Mouse (Mus musculus): ENCODE measurements around the gene Ly6g6e. TPM values are rescaled to one million over a fixed set of nuclear protein-coding genes. Genes with fewer than 3 reads are reported as not detected.

The Ly6g6e gene
- polyA plus RNA-seq, 1 experiment from 2014 or later = 0.76 TPM

DNA sequence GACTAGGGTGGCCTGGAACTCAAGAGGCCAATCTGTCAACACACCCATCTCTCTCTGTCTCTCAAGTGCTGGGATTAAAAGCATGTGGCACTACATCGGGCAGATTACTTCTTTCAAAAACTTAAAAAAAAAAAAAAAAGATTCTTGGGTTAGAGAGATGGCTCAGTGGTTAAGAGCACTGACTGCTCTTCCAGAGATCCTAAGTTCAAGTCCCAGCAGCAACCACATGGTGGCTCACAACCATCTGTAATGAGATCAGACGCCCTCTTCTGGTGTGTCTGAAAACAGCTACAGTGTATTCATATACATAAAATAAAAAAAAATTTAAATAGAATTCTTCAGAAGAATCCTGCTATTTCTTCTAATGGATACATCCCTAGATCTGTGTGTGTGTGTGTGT is 11.4 kb downstream of the Ly6g6e start:
- Histone ChIP-seq H3K27ac (no peak overlapping the region), H3K9me3 (no peaks in the 10 kb centered on the region), H3K4me3 (no peak overlapping the region), H3K4me1 (replicated peaks) (peaks cover 18% of the 10 kb centered on the region), H3K36me3 (peaks cover 27% of the 10 kb centered on the region), H3K27me3 (ENCODE audit: insufficient read depth, poor library complexity, severe bottlenecking) (no peaks in the 10 kb centered on the region)
- DNase-seq (ENCODE audit: low spot score) = no peak
- 55% methylated on average over 2 of the region's 2 CpGs for WGBS

DNA sequence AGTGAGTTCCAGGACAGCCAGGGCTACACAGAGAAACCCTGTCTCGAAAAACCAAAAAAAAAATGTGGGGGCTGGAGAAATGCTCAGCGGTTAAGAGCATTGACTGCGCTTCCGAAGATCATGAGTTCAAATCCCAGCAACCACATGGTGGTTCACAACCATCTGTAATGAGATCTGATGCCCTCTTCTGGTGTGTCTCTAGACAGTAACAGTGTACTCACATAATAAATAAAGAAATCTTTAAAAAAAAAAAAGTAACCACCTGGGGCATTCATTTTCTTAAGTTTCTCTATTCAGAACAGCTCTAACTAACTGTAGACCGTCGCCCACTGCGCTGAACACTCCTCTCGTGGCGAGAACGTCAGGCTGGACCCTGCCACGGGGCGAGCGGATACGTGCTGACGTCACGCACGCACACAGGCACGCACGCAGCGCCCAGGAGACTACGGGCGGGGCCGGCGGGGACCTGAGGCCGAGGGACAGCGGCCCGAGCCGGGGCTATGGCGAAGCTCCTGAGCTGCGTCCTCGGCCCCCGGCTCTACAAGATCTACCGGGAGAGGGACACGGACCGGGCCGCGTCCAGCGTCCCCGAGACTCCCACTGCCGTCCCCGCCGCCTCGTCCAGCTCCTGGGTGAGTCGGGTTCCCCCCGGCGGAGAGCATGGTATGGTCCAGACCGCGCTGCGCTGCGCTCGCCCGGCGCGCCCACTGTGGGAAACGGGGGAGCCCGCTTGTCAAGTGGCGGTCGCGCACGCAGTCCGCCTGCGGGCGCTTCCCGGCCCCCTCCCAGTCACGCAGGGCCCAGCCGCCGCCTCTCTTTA is 12.3 kb downstream of the Ly6g6e start, which contains the start of gene Abhd16a:
Gene Abhd16a (plus strand): TSS at position 439 of the 820 bp plus-strand sequence.
- Histone ChIP-seq H3K36me3 (peaks cover 35% of the 10 kb centered on the region), H3K27ac (peak within 1 kb of the TSS; percentile 99), H3K4me3 (peak within 1 kb of the TSS; percentile 76), H3K27me3 (ENCODE audit: insufficient read depth, poor library complexity, severe bottlenecking) (no peaks in the 10 kb centered on the region), H3K9me3 (no peaks in the 10 kb centered on the region), H3K4me1 (replicated peaks) (peaks cover 18% of the 10 kb centered on the region)
- WGBS = 2% methylated on average over 67 of the region's 67 CpGs
- peak; percentile 92 for DNase-seq (ENCODE audit: low spot score)

DNA sequence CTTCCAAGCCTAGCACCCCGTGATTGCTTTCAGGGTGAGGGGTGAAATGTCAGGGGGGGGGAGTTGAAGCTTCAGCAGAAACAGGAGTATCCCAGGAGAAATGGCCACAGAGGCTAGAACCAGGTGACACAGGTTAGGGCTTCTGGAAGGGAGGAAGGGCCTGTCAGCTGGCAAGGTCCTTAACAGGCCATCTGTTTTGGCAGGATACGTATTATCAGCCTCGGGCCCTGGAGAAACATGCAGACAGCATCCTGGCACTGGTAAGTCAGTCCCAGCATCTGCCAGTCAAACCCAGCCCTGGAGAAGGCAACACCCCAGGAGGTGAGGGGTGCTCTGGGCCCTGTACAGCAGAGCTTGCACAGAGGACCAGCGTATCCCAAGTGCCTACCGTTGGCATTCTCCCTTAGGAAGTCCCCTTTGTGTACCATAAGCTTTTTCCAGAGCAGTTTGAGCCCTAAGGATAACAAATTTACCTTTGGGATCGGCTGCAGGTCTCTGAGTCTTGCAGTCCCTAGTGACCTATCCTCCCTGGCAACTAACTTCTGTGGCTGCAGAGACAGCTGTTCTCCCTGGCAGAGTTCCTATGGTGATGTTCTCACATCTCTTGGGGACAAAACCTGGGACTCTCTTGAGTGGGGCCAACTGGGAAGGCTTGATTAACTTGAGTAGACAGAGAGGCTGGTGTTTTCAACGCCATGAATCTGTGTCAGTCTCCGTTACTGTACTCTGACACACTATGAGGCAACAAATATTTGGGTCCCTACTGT is 13.6 kb downstream of the Ly6g6e start:
- Histone ChIP-seq H3K4me1 (replicated peaks) (peaks cover 18% of the 10 kb centered on the region), H3K4me3 (peak overlapping the region; percentile 76), H3K27me3 (ENCODE audit: insufficient read depth, poor library complexity, severe bottlenecking) (no peaks in the 10 kb centered on the region), H3K27ac (peak overlapping the region; percentile 99), H3K36me3 (peaks cover 47% of the 10 kb centered on the region), H3K9me3 (no peaks in the 10 kb centered on the region)
- no peak for DNase-seq (ENCODE audit: low spot score)
- WGBS = 76% methylated on average over 8 of the region's 8 CpGs

- 88% methylated on average over 14 of the region's 14 CpGs for WGBS
- no peaks in the 10 kb centered on the region for H3K27me3 ChIP-seq (ENCODE audit: insufficient read depth, poor library complexity, severe bottlenecking)
- peaks cover 68% of the 10 kb centered on the region for H3K36me3 ChIP-seq
- no peak overlapping the region for H3K4me3 ChIP-seq
- DNase-seq (ENCODE audit: low spot score) = no peak
- peaks cover 18% of the 10 kb centered on the region for H3K4me1 ChIP-seq (replicated peaks)
- H3K27ac ChIP-seq = no peak overlapping the region
- H3K9me3 ChIP-seq = no peaks in the 10 kb centered on the region
These were observed 15.9 kb downstream of the Ly6g6e start for GRCm38 (mm10) chr17:35092403-35093198.

DNA sequence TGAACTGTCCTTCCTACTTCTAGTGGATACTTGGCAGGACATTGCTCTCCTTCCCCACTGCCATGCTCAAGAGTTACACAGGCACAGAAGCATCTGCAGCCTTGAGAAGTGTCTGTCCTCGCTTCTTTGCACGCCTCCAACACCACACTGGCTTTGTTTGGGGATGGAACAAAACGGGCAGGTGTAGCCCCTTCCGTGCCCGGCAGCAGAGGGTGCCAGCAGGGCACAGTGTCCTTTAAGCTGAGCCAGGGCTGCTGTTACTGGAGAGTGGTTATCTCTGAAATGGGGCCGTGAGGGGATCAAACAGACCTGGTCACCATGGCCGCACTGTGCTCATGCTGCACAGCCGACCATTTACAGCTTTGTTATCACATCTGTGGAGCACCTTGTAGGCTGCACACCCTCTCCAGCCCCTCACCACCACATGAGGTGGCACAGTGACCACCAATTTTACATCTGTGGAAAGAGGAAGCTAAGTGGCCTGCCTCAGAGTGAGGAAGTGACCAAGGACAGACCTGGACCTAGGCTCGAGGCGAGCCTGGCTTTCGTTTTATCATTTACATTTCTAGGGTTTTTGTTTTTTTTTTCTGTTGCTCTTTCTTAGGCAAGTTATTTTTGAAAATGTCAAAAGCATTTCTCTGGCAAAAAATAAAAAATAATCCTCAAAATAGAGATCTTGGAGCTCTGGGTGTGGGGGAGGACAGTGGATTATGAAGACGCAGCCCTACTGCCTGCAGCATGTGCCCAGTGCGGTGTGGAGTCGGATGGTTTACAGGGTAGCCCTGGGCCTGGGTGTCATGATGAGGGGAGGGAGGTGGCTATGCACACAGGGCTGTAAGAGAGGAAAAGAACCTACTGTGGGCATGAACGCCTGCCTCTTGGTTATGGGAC is 18.0 kb downstream of the Ly6g6e start:
- no peak for DNase-seq (ENCODE audit: low spot score)
- Histone ChIP-seq H3K27ac (no peak overlapping the region), H3K4me1 (replicated peaks) (peaks cover 13% of the 10 kb centered on the region), H3K27me3 (ENCODE audit: insufficient read depth, poor library complexity, severe bottlenecking) (no peaks in the 10 kb centered on the region), H3K36me3 (peaks cover 89% of the 10 kb centered on the region), H3K4me3 (no peak overlapping the region), H3K9me3 (no peaks in the 10 kb centered on the region)
- WGBS = 93% methylated on average over 15 of the region's 15 CpGs

GRCm38 (mm10) chr17:35096597-35096996 is 19.9 kb downstream of the Ly6g6e start:
- 88% methylated on average over 12 of the region's 12 CpGs for WGBS
- H3K27ac ChIP-seq = no peak overlapping the region
- DNase-seq (ENCODE audit: low spot score) = no peak
- no peaks in the 10 kb centered on the region for H3K27me3 ChIP-seq (ENCODE audit: insufficient read depth, poor library complexity, severe bottlenecking)
- no peaks in the 10 kb centered on the region for H3K9me3 ChIP-seq
- no peaks in the 10 kb centered on the region for H3K4me1 ChIP-seq (replicated peaks)
- H3K4me3 ChIP-seq = 0 out of 2 replicates have a peak overlapping the region, but pooled peaks have one; percentile 16
- peaks cover 96% of the 10 kb centered on the region for H3K36me3 ChIP-seq

- peaks cover 96% of the 10 kb centered on the region for H3K36me3 ChIP-seq
- H3K4me3 ChIP-seq = no peak overlapping the region
- DNase-seq (ENCODE audit: low spot score) = no peak
- 78% methylated on average over 12 of the region's 12 CpGs for WGBS
- H3K4me1 ChIP-seq (replicated peaks) = peaks cover 2% of the 10 kb centered on the region; the same call in 1 of the 2 replicates
- H3K27me3 ChIP-seq (ENCODE audit: insufficient read depth, poor library complexity, severe bottlenecking) = no peaks in the 10 kb centered on the region
- H3K27ac ChIP-seq = no peak overlapping the region
- no peaks in the 10 kb centered on the region for H3K9me3 ChIP-seq
These were observed 20.5 kb downstream of the Ly6g6e start for GRCm38 (mm10) chr17:35097164-35097655.

DNA sequence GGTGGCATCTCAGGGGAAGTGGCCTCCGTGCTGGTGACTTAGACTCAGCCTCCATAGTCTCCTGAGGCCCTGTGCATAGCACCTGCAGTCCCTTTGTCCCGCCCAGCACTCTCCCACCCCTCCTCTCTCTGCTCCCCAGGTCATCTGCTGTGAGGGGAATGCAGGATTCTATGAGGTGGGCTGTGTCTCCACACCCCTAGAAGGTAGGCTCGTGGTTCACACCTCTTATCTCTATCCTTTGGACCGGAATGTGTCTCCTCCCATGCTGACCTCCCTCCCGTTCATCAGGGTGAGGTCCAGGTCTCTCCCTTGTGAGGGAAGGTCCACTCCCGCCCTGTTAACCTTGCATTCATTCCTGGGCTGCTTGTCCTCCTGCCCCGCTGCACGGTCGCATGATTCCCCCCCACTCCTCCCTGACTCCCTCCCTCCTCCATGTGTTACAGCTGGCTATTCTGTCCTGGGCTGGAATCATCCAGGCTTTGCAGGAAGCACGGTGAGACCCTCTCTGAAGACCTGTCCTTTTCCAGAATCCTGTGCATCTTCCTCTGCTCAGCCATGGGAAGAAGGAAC is 23.6 kb downstream of the Ly6g6e start:
- Histone ChIP-seq H3K36me3 (peaks cover 95% of the 10 kb centered on the region), H3K27me3 (ENCODE audit: insufficient read depth, poor library complexity, severe bottlenecking) (no peaks in the 10 kb centered on the region), H3K9me3 (no peaks in the 10 kb centered on the region), H3K27ac (no peak overlapping the region), H3K4me3 (no peak overlapping the region), H3K4me1 (replicated peaks) (peaks cover 13% of the 10 kb centered on the region)
- 74% methylated on average over 10 of the region's 10 CpGs for WGBS
- no peak for DNase-seq (ENCODE audit: low spot score)

- H3K4me3 ChIP-seq = no peak overlapping the region
- peaks cover 22% of the 10 kb centered on the region for H3K4me1 ChIP-seq (replicated peaks)
- peaks cover 87% of the 10 kb centered on the region for H3K36me3 ChIP-seq
- WGBS = 92% methylated on average over 11 of the region's 11 CpGs
- no peak overlapping the region for H3K27ac ChIP-seq
- no peaks in the 10 kb centered on the region for H3K27me3 ChIP-seq (ENCODE audit: insufficient read depth, poor library complexity, severe bottlenecking)
- no peaks in the 10 kb centered on the region for H3K9me3 ChIP-seq
- no peak for DNase-seq (ENCODE audit: low spot score)
These were observed 24.5 kb downstream of the Ly6g6e start for GRCm38 (mm10) chr17:35101161-35101560.

DNA sequence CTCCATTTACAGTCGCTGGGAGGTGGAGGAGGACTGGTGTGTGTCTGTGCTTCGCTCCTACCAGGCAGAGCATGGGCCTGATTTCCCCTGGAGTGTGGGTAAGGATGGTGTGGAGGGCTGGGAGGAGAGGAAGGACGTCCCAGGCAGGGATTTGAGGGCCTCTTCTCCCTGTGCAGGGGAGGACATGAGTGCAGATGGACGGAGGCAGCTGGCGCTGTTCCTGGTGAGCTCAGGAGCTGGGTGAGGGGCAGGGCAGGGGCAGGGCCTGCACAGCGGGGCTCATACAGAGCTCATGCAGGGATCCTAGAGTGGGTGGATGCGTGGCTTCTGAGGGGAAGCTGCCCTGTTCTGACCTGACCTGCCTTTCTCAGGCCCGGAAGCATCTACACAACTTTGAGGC is 25.6 kb downstream of the Ly6g6e start:
- no peak for DNase-seq (ENCODE audit: low spot score)
- Histone ChIP-seq H3K4me1 (replicated peaks) (peaks cover 25% of the 10 kb centered on the region), H3K27me3 (ENCODE audit: insufficient read depth, poor library complexity, severe bottlenecking) (no peaks in the 10 kb centered on the region), H3K36me3 (peaks cover 76% of the 10 kb centered on the region), H3K4me3 (peak overlapping the region; percentile 11; the same call in 1 of the 2 replicates), H3K27ac (peak overlapping the region; percentile 40; the same call in 1 of the 2 replicates), H3K9me3 (no peaks in the 10 kb centered on the region)
- 75% methylated on average over 8 of the region's 8 CpGs for WGBS

GRCm38 (mm10) chr17:35103221-35103690 is 26.6 kb downstream of the Ly6g6e start:
- Histone ChIP-seq H3K4me1 (replicated peaks) (peaks cover 25% of the 10 kb centered on the region), H3K27ac (no peak overlapping the region), H3K4me3 (no peak overlapping the region), H3K36me3 (peaks cover 67% of the 10 kb centered on the region), H3K27me3 (ENCODE audit: insufficient read depth, poor library complexity, severe bottlenecking) (no peaks in the 10 kb centered on the region), H3K9me3 (no peaks in the 10 kb centered on the region)
- 69% methylated on average over 6 of the region's 6 CpGs for WGBS
- no peak for DNase-seq (ENCODE audit: low spot score)
